Mouse (Mus musculus) lung, postnatal 0 days (tissue): ENCODE results near the gene Gpr142.

Experiments used
- CTCF ChIP-seq: IDR thresholded peaks from 2 replicates; pipeline ENCODE4 v1.5.1; 2016; ENCODE audit warnings: antibody characterized with exemption, mild to moderate bottlenecking
- EP300 ChIP-seq: IDR thresholded peaks from 2 replicates; pipeline ENCODE4 v1.6.1; 2016; ENCODE audit warnings: antibody characterized with exemption, mild to moderate bottlenecking, control low read depth

- no peak for TF ChIP-seq CTCF
- no peak for TF ChIP-seq EP300
These were observed 21.7 kb downstream of the Gpr142 start for GRCm38 (mm10) chr11:114820444-114820843.
